Mouse (Mus musculus) heart, adult 10 weeks (tissue): Measurements from ENCODE around the gene Ppil3. TPM values are rescaled to one million over a fixed set of nuclear protein-coding genes. Genes with fewer than 3 reads are reported as not detected.

Experiments used
- polyA plus RNA-seq: library from polyadenylated mRNA; stranded (reverse); fragments of 350-450 nt; fragmentation: Illumina TruSeq; extraction: RNeasy Lipid Tissue Mini Kit (QIAGEN cat#74804); gene quantifications from one replicate; pipeline ENCODE4 v1.2.3, GENCODE M21; 2014; ENCODE audit warnings: low read depth, low replicate concordance

The Ppil3 gene
- polyA plus RNA-seq, result 36.6 TPM

DNA sequence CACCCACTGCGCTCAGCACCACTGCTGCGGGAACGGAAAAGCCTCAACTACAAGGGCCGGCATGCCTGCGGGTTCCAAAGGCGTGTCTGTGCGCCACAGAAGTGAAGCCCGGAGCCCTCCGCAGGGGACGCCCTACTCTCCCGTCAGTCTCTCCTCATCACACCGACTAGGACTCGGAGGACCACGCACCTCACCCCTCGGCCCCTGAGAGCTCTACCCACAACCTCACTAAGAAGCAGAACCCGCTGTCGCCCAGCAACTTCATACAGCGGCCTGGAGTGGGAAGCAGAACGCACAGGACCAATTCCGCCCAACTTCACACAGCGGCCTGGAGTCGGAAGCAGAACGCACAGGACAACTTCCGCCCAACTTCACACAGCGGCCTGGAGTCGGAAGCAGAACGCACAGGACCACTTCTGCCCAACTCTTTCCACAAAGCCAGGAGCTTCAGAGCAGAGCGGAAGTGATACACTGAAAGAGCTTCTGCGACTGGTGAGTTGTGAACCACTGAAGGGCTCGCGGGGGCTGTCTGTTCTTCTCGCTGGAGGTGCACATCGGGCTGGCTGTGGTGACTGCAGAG, at the start of gene Ppil3, which contains the start of gene Nif3l1:
Gene Ppil3 (minus strand): TSS at position 344 of the 580 bp plus-strand sequence.
Gene Nif3l1 (plus strand): TSS at position 9 of the 580 bp plus-strand sequence.

DNA sequence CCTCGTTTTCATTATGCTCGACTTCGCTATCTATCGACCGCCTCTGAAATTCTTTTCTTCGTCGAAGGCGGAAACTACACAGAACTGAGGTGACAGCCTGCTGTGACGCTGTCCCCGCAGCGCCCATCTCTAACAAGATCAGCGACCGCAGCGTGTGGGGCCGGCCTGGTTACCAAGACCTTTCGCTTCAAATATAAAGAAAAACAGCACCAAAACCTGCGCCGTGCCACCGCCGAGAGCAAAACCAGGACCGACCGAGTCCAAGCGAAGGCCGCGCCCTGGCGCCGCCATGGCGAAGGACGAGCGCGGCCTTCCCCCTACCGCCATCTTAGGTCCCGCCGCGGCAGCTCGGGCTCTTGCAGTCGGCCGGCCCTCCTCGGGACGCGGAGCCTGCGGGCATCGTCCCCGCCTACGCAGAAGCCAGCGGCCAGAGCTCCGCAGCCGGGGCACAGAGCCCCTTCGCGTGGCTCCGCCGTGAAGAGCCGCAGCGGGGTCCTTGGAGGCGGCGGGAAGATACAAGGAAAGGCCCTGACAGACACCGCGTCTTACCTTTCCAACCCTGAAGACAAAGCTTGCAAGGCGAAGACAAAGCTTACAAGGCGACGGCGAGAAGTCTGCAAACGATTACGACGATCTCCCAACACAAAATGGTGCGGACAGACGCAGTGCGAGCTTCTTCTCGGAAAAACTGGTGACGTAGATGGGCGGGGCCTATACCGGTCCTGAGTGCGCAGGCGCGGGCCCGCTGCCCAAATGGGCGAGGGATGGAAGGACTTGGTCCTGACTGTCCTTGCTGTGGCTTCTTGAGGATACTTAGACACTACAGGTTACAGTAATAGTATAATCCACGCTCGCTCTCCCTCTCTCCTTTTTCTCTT, 21.7 kb downstream of the Ppil3 start, which contains the start of gene Clk1:
Gene Clk1 (minus strand): TSS at position 696 of the 878 bp plus-strand sequence.

DNA sequence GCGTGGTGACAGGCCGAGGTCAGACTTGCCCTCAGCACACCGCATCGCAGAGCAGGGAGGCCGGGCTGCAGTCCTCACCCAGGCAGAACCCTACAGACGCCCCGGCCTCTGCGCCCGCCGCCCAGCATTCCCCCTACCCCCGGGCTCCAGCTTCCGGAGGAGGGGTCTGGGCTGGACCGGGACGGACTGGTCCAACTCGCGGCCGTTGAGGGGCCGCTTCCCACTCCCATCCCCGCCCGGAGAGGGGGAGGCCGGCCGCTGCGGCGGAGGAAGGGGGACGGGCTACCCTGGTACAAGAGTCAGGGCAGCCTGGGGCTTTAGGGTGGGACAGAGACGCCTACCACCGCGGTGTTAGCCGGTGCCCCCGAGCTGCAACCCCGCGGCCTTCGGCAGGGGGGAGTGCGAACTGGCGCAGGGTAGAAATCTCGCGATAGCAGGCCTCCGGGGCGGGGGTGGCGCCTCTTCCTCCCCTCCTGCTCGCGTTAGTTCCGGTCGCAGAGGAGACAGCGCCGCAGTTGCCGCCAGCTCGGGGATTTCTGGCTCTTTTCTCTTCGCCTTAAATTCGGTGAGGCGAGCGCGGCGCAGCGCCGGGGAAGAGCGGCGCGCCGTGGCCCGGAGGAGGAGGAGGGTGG, 52.5 kb downstream of the Ppil3 start, which contains the start of gene Bzw1:
Gene Bzw1 (plus strand): TSS at position 247 of the 632 bp plus-strand sequence.

Other genes starting within 250 kb of the Ppil3 start
- not detected for gene Aox4, start 235.1 kb downstream of the Ppil3 start, polyA plus RNA-seq
- gene Aox2, start 167.2 kb downstream of the Ppil3 start, polyA plus RNA-seq, result not detected
- 67.4 TPM for gene Bzw1, start 52.6 kb downstream of the Ppil3 start, polyA plus RNA-seq
- gene Clk1, start 21.4 kb downstream of the Ppil3 start, polyA plus RNA-seq, result 141 TPM
- gene Nif3l1, start 335 bp downstream of the Ppil3 start, polyA plus RNA-seq, result 16.3 TPM
- gene Orc2, start 59.6 kb upstream of the Ppil3 start, polyA plus RNA-seq, result 9.6 TPM
- gene Fam126b, start 140.8 kb upstream of the Ppil3 start, polyA plus RNA-seq, result 5.8 TPM
- gene Ndufb3, start 140.9 kb upstream of the Ppil3 start, polyA plus RNA-seq, result 369 TPM